Mouse (Mus musculus): ENCODE measurements around the gene Lst1.

DNA sequence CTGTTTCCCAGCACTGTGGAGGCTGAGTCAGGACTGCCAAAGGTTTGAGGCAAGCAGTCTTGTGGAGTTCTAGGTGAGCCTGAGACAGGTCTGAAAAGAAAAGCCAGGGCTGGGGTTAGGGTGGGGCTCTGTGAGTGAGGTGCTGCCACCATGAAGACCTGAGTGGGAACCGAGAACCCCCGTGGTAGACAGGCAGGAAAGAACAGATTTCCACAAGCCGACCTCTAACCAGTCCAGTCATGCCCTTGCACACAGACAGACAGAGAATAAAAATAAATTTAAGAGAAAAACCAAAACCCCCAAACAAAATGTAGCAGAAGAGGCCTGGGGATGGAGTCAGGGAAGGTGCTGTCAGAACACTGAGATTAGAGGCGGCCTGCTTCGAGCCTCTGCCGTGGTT, 12.9 kb downstream of the Lst1 start:
- TF ChIP-seq CTCF (conservative IDR thresholded peaks at IDR 0.05; ENCODE audit: insufficient read depth, insufficient read length, low read depth, low read length) (no peak), POLR2A (IDR thresholded peaks at IDR 0.05; ENCODE audit: low read depth, low read length) (no peak)

Data from kidney, adult 2 months (tissue).